Mouse (Mus musculus): ENCODE data around the gene Ric3. TPM values are rescaled to one million over a fixed set of nuclear protein-coding genes. Genes with fewer than 3 reads are reported as not detected.

Gene Ric3
- polyA plus RNA-seq, 1 experiment from 2014 or later = 0.50 TPM

GRCm38 (mm10) chr7:108996156-108996555 is 87.0 kb downstream of the Ric3 start:
- no peaks in the 10 kb centered on the region for H3K4me1 ChIP-seq (ENCODE audit: control insufficient read depth in 2 of 2, insufficient read depth in 2 of 2, low read length in 2 of 2)
- H3K4me3 ChIP-seq (ENCODE audit: control insufficient read depth in 1 of 2, insufficient read depth in 1 of 2, low read depth in 1 of 2, low read length in 2 of 2) = no peak overlapping the region
- no peaks in the 10 kb centered on the region for H3K36me3 ChIP-seq (ENCODE audit: control insufficient read depth, insufficient read depth, low read length)
- H3K27me3 ChIP-seq (ENCODE audit: control insufficient read depth, insufficient read depth, low read length) = no peaks in the 10 kb centered on the region
- no peak overlapping the region for H3K27ac ChIP-seq (replicated peaks in 1 of 2; ENCODE audit: control insufficient read depth in 1 of 2, insufficient read depth in 1 of 2, low read depth in 2 of 2, low read length in 2 of 2)
- no peaks in the 10 kb centered on the region for H3K9me3 ChIP-seq (ENCODE audit: control insufficient read depth, low read length)
- ATAC-seq (ENCODE audit: insufficient number of reproducible peaks, insufficient read depth, low FRiP score, low read depth) = no peak
- no peak overlapping the region for H3K9ac ChIP-seq (ENCODE audit: low read length)
- 75% methylated on average over 6 of the region's 6 CpGs for WGBS
- H3K4me2 ChIP-seq (ENCODE audit: low read length) = no peak overlapping the region

DNA sequence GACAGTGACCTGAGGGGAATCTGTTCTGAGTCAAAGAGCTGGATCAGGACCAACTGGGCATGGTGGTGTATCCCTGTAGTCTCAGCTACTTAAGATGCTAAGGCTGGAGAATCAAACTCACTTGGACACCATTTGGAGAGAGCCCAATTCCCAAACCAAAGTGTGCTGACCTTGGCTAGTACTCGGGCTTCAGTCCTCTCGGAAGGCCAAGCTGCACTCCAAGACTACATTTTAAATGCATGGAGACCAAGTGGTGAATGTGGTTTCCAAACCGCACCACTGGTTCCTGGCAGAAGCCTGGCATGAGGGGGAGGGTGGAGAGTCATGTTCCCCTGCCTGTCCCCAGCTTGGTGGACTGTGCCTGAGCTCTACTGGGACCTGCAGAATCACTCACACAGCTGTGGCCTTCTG is 89.2 kb downstream of the Ric3 start:
- Histone ChIP-seq H3K36me3 (ENCODE audit: control insufficient read depth, insufficient read depth, low read length) (no peaks in the 10 kb centered on the region), H3K27me3 (ENCODE audit: control insufficient read depth, insufficient read depth, low read length) (no peaks in the 10 kb centered on the region), H3K9me3 (ENCODE audit: control insufficient read depth, low read length) (no peaks in the 10 kb centered on the region), H3K4me2 (ENCODE audit: low read length) (no peak overlapping the region), H3K27ac (replicated peaks in 1 of 2; ENCODE audit: control insufficient read depth in 1 of 2, insufficient read depth in 1 of 2, low read depth in 2 of 2, low read length in 2 of 2) (no peak overlapping the region), H3K9ac (ENCODE audit: low read length) (no peak overlapping the region), H3K4me1 (ENCODE audit: control insufficient read depth in 2 of 2, insufficient read depth in 2 of 2, low read length in 2 of 2) (no peaks in the 10 kb centered on the region), H3K4me3 (ENCODE audit: control insufficient read depth in 1 of 2, insufficient read depth in 1 of 2, low read depth in 1 of 2, low read length in 2 of 2) (no peak overlapping the region)
- 87% methylated on average over 3 of the region's 3 CpGs for WGBS
- no peak for ATAC-seq (ENCODE audit: insufficient number of reproducible peaks, insufficient read depth, low FRiP score, low read depth)

DNA sequence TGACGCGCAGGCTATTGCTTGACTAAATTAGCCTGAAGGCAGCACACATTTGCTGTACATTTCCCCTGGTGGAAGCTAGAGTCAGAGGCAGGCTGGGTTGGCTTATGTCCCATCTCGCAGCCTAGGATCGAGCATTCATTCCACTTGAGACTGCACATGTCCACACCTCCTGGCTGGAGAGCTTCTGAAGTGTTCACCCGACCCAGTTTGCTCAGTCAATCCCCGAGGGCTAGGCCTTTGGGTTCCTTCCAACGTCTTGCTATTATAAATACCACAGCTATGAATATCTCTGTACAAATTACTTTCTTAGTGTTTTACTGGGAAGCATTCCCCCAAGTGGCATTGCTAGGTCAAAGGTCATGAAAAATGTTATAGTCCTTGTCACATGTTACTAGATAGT is 89.9 kb downstream of the Ric3 start:
- Histone ChIP-seq H3K27me3 (ENCODE audit: control insufficient read depth, insufficient read depth, low read length) (no peaks in the 10 kb centered on the region), H3K4me2 (ENCODE audit: low read length) (no peak overlapping the region), H3K36me3 (ENCODE audit: control insufficient read depth, insufficient read depth, low read length) (no peaks in the 10 kb centered on the region), H3K27ac (replicated peaks in 1 of 2; ENCODE audit: control insufficient read depth in 1 of 2, insufficient read depth in 1 of 2, low read depth in 2 of 2, low read length in 2 of 2) (no peak overlapping the region), H3K9me3 (ENCODE audit: control insufficient read depth, low read length) (no peaks in the 10 kb centered on the region), H3K4me3 (ENCODE audit: control insufficient read depth in 1 of 2, insufficient read depth in 1 of 2, low read depth in 1 of 2, low read length in 2 of 2) (no peak overlapping the region), H3K4me1 (ENCODE audit: control insufficient read depth in 2 of 2, insufficient read depth in 2 of 2, low read length in 2 of 2) (no peaks in the 10 kb centered on the region), H3K9ac (ENCODE audit: low read length) (no peak overlapping the region)
- no peak for ATAC-seq (ENCODE audit: insufficient number of reproducible peaks, insufficient read depth, low FRiP score, low read depth)
- WGBS = 47% methylated on average over 7 of the region's 7 CpGs

DNA sequence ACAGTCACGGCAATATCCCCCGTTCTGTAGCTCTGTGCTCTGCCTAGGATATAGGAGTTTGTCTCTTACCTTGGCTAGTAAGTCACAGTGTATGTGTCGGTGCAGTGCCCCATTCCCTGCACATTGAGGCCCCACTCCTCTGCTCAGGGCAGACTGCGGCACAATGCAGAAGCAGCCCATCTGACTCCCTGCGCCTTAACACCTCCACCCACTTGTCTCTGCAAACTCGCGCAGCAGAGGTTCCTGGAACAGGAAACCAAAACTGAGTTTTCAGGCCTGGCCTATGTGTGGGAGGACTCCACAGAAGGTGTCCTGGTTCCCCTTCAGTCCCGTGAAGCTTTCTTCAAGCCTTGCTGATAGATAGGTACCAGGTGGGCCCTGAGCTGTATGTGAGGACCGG is 91.9 kb downstream of the Ric3 start:
- Histone ChIP-seq H3K27ac (replicated peaks in 1 of 2; ENCODE audit: control insufficient read depth in 1 of 2, insufficient read depth in 1 of 2, low read depth in 2 of 2, low read length in 2 of 2) (no peak overlapping the region), H3K36me3 (ENCODE audit: control insufficient read depth, insufficient read depth, low read length) (no peaks in the 10 kb centered on the region), H3K9ac (ENCODE audit: low read length) (no peak overlapping the region), H3K27me3 (ENCODE audit: control insufficient read depth, insufficient read depth, low read length) (no peaks in the 10 kb centered on the region), H3K4me3 (ENCODE audit: control insufficient read depth in 1 of 2, insufficient read depth in 1 of 2, low read depth in 1 of 2, low read length in 2 of 2) (no peak overlapping the region), H3K4me2 (ENCODE audit: low read length) (no peak overlapping the region), H3K9me3 (ENCODE audit: control insufficient read depth, low read length) (no peaks in the 10 kb centered on the region), H3K4me1 (ENCODE audit: control insufficient read depth in 2 of 2, insufficient read depth in 2 of 2, low read length in 2 of 2) (no peaks in the 10 kb centered on the region)
- no peak for ATAC-seq (ENCODE audit: insufficient number of reproducible peaks, insufficient read depth, low FRiP score, low read depth)
- whole genome bisulfite sequencing = 72% methylated on average over 9 of the region's 9 CpGs

GRCm38 (mm10) chr7:108985934-108986708 is 97.0 kb downstream of the Ric3 start:
- ATAC-seq (ENCODE audit: insufficient number of reproducible peaks, insufficient read depth, low FRiP score, low read depth) = no peak
- H3K4me2 ChIP-seq (ENCODE audit: low read length) = no peak overlapping the region
- 78% methylated on average over 2 of the region's 3 CpGs for WGBS

More at GRCm38 (mm10) chr7:108985934-108986708, 97.0 kb downstream of the Ric3 start:
- H3K27me3 ChIP-seq (ENCODE audit: control insufficient read depth, insufficient read depth, low read length) = no peaks in the 10 kb centered on the region
- no peak overlapping the region for H3K27ac ChIP-seq (replicated peaks in 1 of 2; ENCODE audit: control insufficient read depth in 1 of 2, insufficient read depth in 1 of 2, low read depth in 2 of 2, low read length in 2 of 2)
- H3K9ac ChIP-seq (ENCODE audit: low read length) = no peak overlapping the region
- H3K4me1 ChIP-seq (ENCODE audit: control insufficient read depth in 2 of 2, insufficient read depth in 2 of 2, low read length in 2 of 2) = no peaks in the 10 kb centered on the region
- H3K9me3 ChIP-seq (ENCODE audit: control insufficient read depth, low read length) = no peaks in the 10 kb centered on the region
- H3K36me3 ChIP-seq (ENCODE audit: control insufficient read depth, insufficient read depth, low read length) = no peaks in the 10 kb centered on the region
- H3K4me3 ChIP-seq (ENCODE audit: control insufficient read depth in 1 of 2, insufficient read depth in 1 of 2, low read depth in 1 of 2, low read length in 2 of 2) = no peak overlapping the region

Other genes with a start within 250 kb of the Ric3 start
- gene Olfr516, start 232.8 kb downstream of the Ric3 start, polyA plus RNA-seq (2014; fragmentation: Nextera tagmentation; extraction: Ambion mirVana) = not detected in 2 replicates
- not detected in 2 replicates for gene Olfr517, start 211.0 kb downstream of the Ric3 start, polyA plus RNA-seq (2014; fragmentation: Nextera tagmentation; extraction: Ambion mirVana)
- gene Olfr518, start 198.3 kb downstream of the Ric3 start, polyA plus RNA-seq (2014; fragmentation: Nextera tagmentation; extraction: Ambion mirVana) = not detected in 2 replicates
- not detected in 2 replicates for gene Olfr519, start 188.9 kb downstream of the Ric3 start, polyA plus RNA-seq (2014; fragmentation: Nextera tagmentation; extraction: Ambion mirVana)
- 16.3 and 16.8 TPM in 2 replicates for gene Nlrp10, start 153.2 kb downstream of the Ric3 start, polyA plus RNA-seq (2014; fragmentation: Nextera tagmentation; extraction: Ambion mirVana)
- gene Eif3f, start 148.9 kb downstream of the Ric3 start, polyA plus RNA-seq (2014; fragmentation: Nextera tagmentation; extraction: Ambion mirVana) = 65.9 and 68.4 TPM in 2 replicates
- gene Tub, start 133.0 kb downstream of the Ric3 start, polyA plus RNA-seq (2014; fragmentation: Nextera tagmentation; extraction: Ambion mirVana) = 0.47 and 0.74 TPM in 2 replicates
- 1.9 and 2.6 TPM in 2 replicates for gene Lmo1, start 91.9 kb upstream of the Ric3 start, polyA plus RNA-seq (2014; fragmentation: Nextera tagmentation; extraction: Ambion mirVana)

All from heart, embryonic 14.5 days (tissue).